Mouse (Mus musculus) heart, adult 2 months (tissue): ENCODE measurements at regions not wholly inside any gene's neighbourhood (a gene's known extent, or its start where the extent isn't known, plus 50 kb on each side); places are given as distances from the start of the nearest gene placed in this dataset.

Experiments
- DNase-seq, 2 experiments: peaks; one replicate each; pipeline ENCODE4 v3.0.0; 2021
- H3K27ac ChIP-seq: fragments of 200-600 bp; 2 replicates; pipeline ENCODE4 v1.8.1; 2022
- H3K27me3 ChIP-seq: fragments of 200-500 bp; 2 replicates; pipeline ENCODE4 v1.6.1; 2012; ENCODE audit warnings: mild to moderate bottlenecking, low read length, inconsistent platforms, mixed read lengths; ENCODE audit not compliant: control insufficient read depth, insufficient read depth
- H3K36me3 ChIP-seq: fragments of 200-500 bp; 2 replicates; pipeline ENCODE4 v1.6.1; 2012; ENCODE audit warnings: low read length, inconsistent platforms; ENCODE audit not compliant: control insufficient read depth, insufficient read depth
- H3K4me1 ChIP-seq: fragments of 200-500 bp; 2 replicates; pipeline ENCODE4 v1.6.1; 2011; ENCODE audit warnings: low read length; ENCODE audit not compliant: control insufficient read depth, insufficient read depth
- H3K4me3 ChIP-seq: fragments of 200-600 bp; 2 replicates; pipeline ENCODE4 v1.8.1; 2022
- H3K79me2 ChIP-seq: fragments of 200-500 bp; replicated peaks from 2 replicates; pipeline ENCODE4 v1.6.1; 2012; ENCODE audit warnings: mild to moderate bottlenecking, inconsistent platforms, low read length, moderate library complexity, mixed read lengths; ENCODE audit not compliant: control insufficient read depth, insufficient read depth
- H3K9ac ChIP-seq: fragments of 200-500 bp; 2 replicates; pipeline ENCODE4 v1.6.1; 2012; ENCODE audit warnings: low read depth, mild to moderate bottlenecking, control low read depth, inconsistent platforms, low read length, mixed read lengths
- CTCF ChIP-seq: fragments of 200-600 bp; IDR thresholded peaks from 2 replicates; pipeline ENCODE4 v1.8.1; 2022; ENCODE audit warnings: antibody characterized with exemption, mild to moderate bottlenecking, moderate library complexity
- EP300 ChIP-seq: fragments of 200-500 bp; IDR thresholded peaks from 2 replicates; pipeline ENCODE4 v1.6.1; 2011; ENCODE audit warnings: low read depth, low read length, control low read depth; ENCODE audit not compliant: insufficient read depth
- POLR2A ChIP-seq: fragments of 200-500 bp; IDR thresholded peaks from 2 replicates; pipeline ENCODE4 v1.6.1; 2011; ENCODE audit warnings: mild to moderate bottlenecking, low read depth, low read length, control low read depth; ENCODE audit not compliant: insufficient read depth
- WGBS: fragments of 180-500 bp; shearing (Covaris S2); methylation state at CpG from one replicate; pipeline ENCODE4 v1.1.7; 2018; 5-methylcytosine and 5-hydroxymethylcytosine counted together
- intact Hi-C: fragments of 180-260 bp; cut with DNase I; formaldehyde crosslinking; loops from one replicate; pipeline ENCODE4 v1.15.1; 2025

DNA sequence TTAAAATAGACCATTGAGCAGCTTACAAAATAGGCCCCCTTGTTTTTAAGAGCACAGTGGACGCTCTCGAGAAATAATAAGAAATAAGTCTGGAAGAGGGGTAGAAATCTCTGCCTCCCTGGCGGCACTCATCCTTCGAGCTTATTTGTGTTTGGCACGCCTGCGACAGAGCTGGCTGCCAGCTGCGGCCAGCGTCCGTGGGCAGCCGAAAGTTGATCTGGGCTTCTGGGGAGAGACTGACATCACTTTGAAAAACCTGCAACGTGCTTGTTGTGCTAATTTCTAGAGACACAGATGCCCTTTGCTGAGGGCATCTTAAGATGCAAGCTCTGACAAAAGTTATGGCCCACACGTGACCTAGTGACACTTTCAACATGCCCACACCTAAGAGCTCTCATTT lies 269.4 kb downstream of the Bcl11a start:
- no peak overlapping the region for H3K9ac ChIP-seq
- no peaks in the 10 kb centered on the region for H3K36me3 ChIP-seq
- 68% methylated on average over 12 of the region's 12 CpGs for WGBS
- TF ChIP-seq POLR2A = no peak
- no peak for TF ChIP-seq CTCF
- TF ChIP-seq EP300 = no peak
- no peaks in the 10 kb centered on the region for H3K4me1 ChIP-seq
- H3K4me3 ChIP-seq = no peak overlapping the region
- H3K27me3 ChIP-seq = no peaks in the 10 kb centered on the region
- no peak overlapping the region for H3K27ac ChIP-seq
- DNase-seq = no peak
- no peaks in the 10 kb centered on the region for H3K79me2 ChIP-seq
- intact Hi-C loops = no loop called here

- intact Hi-C loops = no loop called here
- Histone ChIP-seq H3K27me3 (no peaks in the 10 kb centered on the region), H3K79me2 (no peaks in the 10 kb centered on the region), H3K36me3 (no peaks in the 10 kb centered on the region), H3K4me1 (no peaks in the 10 kb centered on the region), H3K4me3 (no peak overlapping the region), H3K27ac (no peak overlapping the region), H3K9ac (no peak overlapping the region)
- TF ChIP-seq EP300 (no peak), CTCF (no peak), POLR2A (no peak)
- WGBS = 83% methylated on average over 4 of the region's 4 CpGs
- DNase-seq = no peak
These were observed 270.9 kb downstream of the Bcl11a start for GRCm38 (mm10) chr11:24348741-24349140.

DNA sequence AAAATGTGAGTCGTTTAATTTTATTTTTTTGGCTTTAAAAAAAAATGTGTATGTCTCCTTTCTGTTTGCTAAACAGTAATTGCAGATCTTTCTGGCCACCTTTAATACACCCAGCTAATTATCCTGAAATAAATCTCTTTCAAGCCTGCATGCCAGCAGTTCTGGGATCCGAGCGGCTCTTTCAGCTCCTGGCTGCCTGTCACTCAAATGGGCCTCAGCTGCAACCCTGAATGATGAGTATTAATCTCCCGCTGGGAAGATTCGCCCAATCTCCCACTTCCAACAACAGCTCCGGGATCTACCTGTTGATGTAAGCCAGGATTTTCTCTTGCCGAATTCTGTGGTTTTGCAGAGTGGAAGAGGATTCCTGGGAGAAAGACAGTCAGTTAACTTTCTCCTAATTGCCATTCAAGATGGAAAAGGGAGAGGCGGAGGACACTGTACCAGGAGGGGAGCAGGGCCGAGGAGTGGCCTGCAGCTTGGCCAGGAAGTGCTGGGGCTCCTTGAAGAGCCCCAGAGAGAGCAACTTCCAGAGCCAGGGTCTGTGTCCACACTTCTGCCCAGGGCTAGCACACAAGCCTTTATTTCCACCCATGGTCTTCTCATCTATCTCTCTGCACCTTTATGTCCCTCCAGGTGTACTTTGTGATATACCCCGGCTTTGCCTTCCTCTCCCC lies 272.2 kb downstream of the Bcl11a start:
- Histone ChIP-seq H3K27ac (no peak overlapping the region), H3K79me2 (no peaks in the 10 kb centered on the region), H3K9ac (no peak overlapping the region), H3K27me3 (no peaks in the 10 kb centered on the region), H3K4me3 (no peak overlapping the region), H3K4me1 (no peaks in the 10 kb centered on the region), H3K36me3 (no peaks in the 10 kb centered on the region)
- DNase-seq = no peak
- intact Hi-C loops = no loop called here
- TF ChIP-seq POLR2A (no peak), CTCF (no peak), EP300 (no peak)
- 52% methylated on average over 10 of the region's 10 CpGs for WGBS

GRCm38 (mm10) chr11:24350839-24351238 lies 273.0 kb downstream of the Bcl11a start:
- TF ChIP-seq EP300 = no peak
- TF ChIP-seq POLR2A = no peak
- no peak for TF ChIP-seq CTCF
- H3K4me1 ChIP-seq = no peaks in the 10 kb centered on the region
- 86% methylated on average over 4 of the region's 4 CpGs for WGBS
- DNase-seq = no peak
- H3K36me3 ChIP-seq = no peaks in the 10 kb centered on the region
- H3K4me3 ChIP-seq = no peak overlapping the region
- no peak overlapping the region for H3K9ac ChIP-seq
- intact Hi-C loops = no loop called here
- H3K27me3 ChIP-seq = no peaks in the 10 kb centered on the region
- H3K79me2 ChIP-seq = no peaks in the 10 kb centered on the region
- H3K27ac ChIP-seq = no peak overlapping the region

DNA sequence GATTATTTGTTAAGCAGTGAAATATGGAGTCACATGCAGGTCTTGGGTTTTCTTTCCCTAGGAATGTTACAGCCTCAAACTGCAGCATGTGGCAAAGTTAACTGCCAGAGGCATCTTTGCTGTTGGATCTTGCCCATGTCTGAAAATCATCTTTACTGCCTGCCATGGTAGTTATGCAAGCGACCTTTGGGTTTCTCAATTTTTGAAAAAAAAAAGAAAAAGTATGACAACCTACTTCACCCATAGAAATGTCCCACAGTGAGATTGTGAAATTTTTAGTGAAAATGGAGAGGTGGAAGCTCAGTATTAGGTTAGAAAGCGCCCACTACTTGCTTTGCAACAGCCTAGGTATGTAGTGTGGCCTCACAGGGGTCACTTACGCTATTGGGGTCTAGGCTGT lies 274.2 kb downstream of the Bcl11a start:
- H3K27ac ChIP-seq = no peak overlapping the region
- H3K79me2 ChIP-seq = no peaks in the 10 kb centered on the region
- 79% methylated on average over 3 of the region's 3 CpGs for WGBS
- no peaks in the 10 kb centered on the region for H3K27me3 ChIP-seq
- no peak for DNase-seq
- TF ChIP-seq CTCF (no peak), POLR2A (no peak), EP300 (no peak)
- H3K36me3 ChIP-seq = no peaks in the 10 kb centered on the region
- intact Hi-C loops = no loop called here
- no peak overlapping the region for H3K9ac ChIP-seq
- no peaks in the 10 kb centered on the region for H3K4me1 ChIP-seq
- H3K4me3 ChIP-seq = no peak overlapping the region

DNA sequence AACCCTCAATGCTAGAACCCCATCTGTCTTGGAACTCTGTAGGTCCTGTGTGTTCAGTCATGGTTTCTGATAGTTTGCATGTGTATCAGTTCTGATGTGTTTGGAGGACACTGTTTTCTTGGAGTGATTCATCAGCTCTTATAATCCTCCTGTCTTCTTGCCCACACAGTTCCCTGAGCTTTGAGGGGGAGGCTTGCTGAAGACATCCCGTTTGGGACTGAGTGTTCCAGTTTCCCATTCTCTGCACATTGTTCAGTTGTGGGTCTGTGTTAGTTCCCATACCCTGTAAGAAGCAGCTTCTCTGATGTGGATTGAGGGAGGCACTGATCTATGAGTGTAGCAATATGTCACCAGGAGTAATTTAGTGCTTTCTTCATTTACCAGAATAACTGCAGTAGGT lies 275.2 kb downstream of the Bcl11a start:
- Histone ChIP-seq H3K4me3 (no peak overlapping the region), H3K9ac (no peak overlapping the region), H3K27me3 (no peaks in the 10 kb centered on the region), H3K4me1 (no peaks in the 10 kb centered on the region), H3K36me3 (no peaks in the 10 kb centered on the region), H3K27ac (no peak overlapping the region), H3K79me2 (no peaks in the 10 kb centered on the region)
- intact Hi-C loops = no loop called here
- 38% methylated on average over 1 of the region's 1 CpGs for WGBS
- DNase-seq = no peak
- TF ChIP-seq CTCF = no peak
- TF ChIP-seq POLR2A = no peak
- no peak for TF ChIP-seq EP300
